Mouse (Mus musculus): ENCODE results near the gene Dlat.

Gene Dlat

GRCm38 (mm10) chr9:50659392-50660217, at the start of gene Dlat:
Gene Dlat (minus strand): TSS chr9:50659780.
- POLR2A ChIA-PET = interaction anchor here in 3 of 4 experiments (0.5 to 4.2 kb wide), 21 partner anchors 9 to 208 kb away, joined by 3 to 20 read pairs (median 4); partner anchors contain the start of genes Fdxacb1 (in 2 of the 3), Sdhd (in 2 of the 3), Timm8b (in 2 of the 3) and 2310030G06Rik (in 1 of the 3)
- CTCF ChIA-PET = interaction anchor here in 1 of 4 experiments (1.2 to 1.3 kb wide), 3 partner anchors 11 to 108 kb away, joined by 3 to 6 read pairs (median 4); partner anchors contain the start of gene Fdxacb1

- ChIA-PET POLR2A (interaction anchor here in 2 of 4 experiments (0.7 to 1.6 kb wide), 6 partner anchors 10 to 1306 kb away, joined by 3 to 7 read pairs (median 3); no protein-coding TSS in a partner anchor), CTCF (interaction anchor here in 3 of 4 experiments (0.6 to 1.5 kb wide), 4 partner anchors 9 to 37 kb away, joined by 3 to 4 read pairs (median 4); partner anchors contain the start of gene 2310030G06Rik (in 1 of the 3))
These were observed 49.5 kb upstream of the Dlat start for GRCm38 (mm10) chr9:50709108-50709507.

- POLR2A ChIA-PET = interaction anchor here in 1 of 4 experiments (0.8 to 1.0 kb wide), 2 partner anchors 23 to 63 kb away, joined by 3 read pairs; partner anchors contain the start of gene Fdxacb1
- CTCF ChIA-PET = interaction anchor here in 2 of 4 experiments (0.5 to 1.4 kb wide), 2 partner anchors 54 to 63 kb away, joined by 3 read pairs; partner anchors contain the start of gene Fdxacb1 (in 1 of the 2)
These were observed 45.3 kb upstream of the Dlat start for GRCm38 (mm10) chr9:50704907-50705306.

- ChIA-PET CTCF (interaction anchor here in 1 of 4 experiments (0.8 to 1.1 kb wide), 2 partner anchors 12 to 38 kb away, joined by 3 read pairs; partner anchors contain the start of gene Dixdc1), POLR2A (interaction anchor here in 2 of 4 experiments (0.7 to 1.6 kb wide), 4 partner anchors 10 to 127 kb away, joined by 3 to 4 read pairs (median 3); no protein-coding TSS in a partner anchor)
These were observed 41.5 kb upstream of the Dlat start for GRCm38 (mm10) chr9:50700921-50701691.

- CTCF ChIA-PET = interaction anchor here (0.6 to 1.6 kb wide), 17 partner anchors 10 to 268 kb away, joined by 3 to 13 read pairs (median 4); partner anchors contain the start of genes 2310030G06Rik (in 1 of the 4), Fdxacb1 (in 1 of the 4), Hspb2 (in 1 of the 4) and Pts (in 1 of the 4)
- POLR2A ChIA-PET = interaction anchor here (0.7 to 2.1 kb wide), 21 partner anchors 9 to 102 kb away, joined by 3 to 15 read pairs (median 3); partner anchors contain the start of genes 2310030G06Rik (in 2 of the 4), Dixdc1 (in 2 of the 4), Cryab (in 1 of the 4) and Fdxacb1 (in 1 of the 4)
These were observed 39.1 kb upstream of the Dlat start for GRCm38 (mm10) chr9:50698418-50699409.

GRCm38 (mm10) chr9:50697706-50698041, 38.1 kb upstream of the Dlat start:
- POLR2A ChIA-PET = interaction anchor here in 3 of 4 experiments (0.7 to 2.1 kb wide), 7 partner anchors 27 to 164 kb away, joined by 3 to 9 read pairs (median 3); partner anchors contain the start of genes 2310030G06Rik (in 1 of the 3) and Dixdc1 (in 1 of the 3)
- CTCF ChIA-PET = interaction anchor here in 1 of 4 experiments (1.1 kb wide), 2 partner anchors 56 to 169 kb away, joined by 3 read pairs; partner anchors contain the start of gene Pts

GRCm38 (mm10) chr9:50696851-50697705, 37.5 kb upstream of the Dlat start:
- CTCF ChIA-PET = no interaction called here
- POLR2A ChIA-PET = interaction anchor here in 3 of 4 experiments (0.7 to 1.4 kb wide), 4 partner anchors 30 to 165 kb away, joined by 3 to 5 read pairs (median 3); no protein-coding TSS in a partner anchor

GRCm38 (mm10) chr9:50695153-50695552, 35.6 kb upstream of the Dlat start:
- ChIA-PET CTCF (no interaction called here), POLR2A (interaction anchor here in 1 of 4 experiments (1.4 kb wide), 1 partner anchor 32 kb away, joined by 5 read pairs; no protein-coding TSS in a partner anchor)

- ChIA-PET POLR2A (interaction anchor here in 3 of 4 experiments (0.6 to 1.6 kb wide), 10 partner anchors 9 to 1164 kb away, joined by 3 to 6 read pairs (median 3); partner anchors contain the start of gene Dixdc1 (in 1 of the 3)), CTCF (interaction anchor here in 3 of 4 experiments (0.6 to 1.4 kb wide), 6 partner anchors 12 to 646 kb away, joined by 3 to 5 read pairs (median 3); partner anchors contain the start of gene Fdxacb1 (in 1 of the 3))
These were observed 34.1 kb upstream of the Dlat start for GRCm38 (mm10) chr9:50693631-50694030.

GRCm38 (mm10) chr9:50692626-50693580, 33.3 kb upstream of the Dlat start:
- CTCF ChIA-PET = interaction anchor here in 3 of 4 experiments (0.6 to 1.4 kb wide), 6 partner anchors 11 to 646 kb away, joined by 3 to 5 read pairs (median 3); partner anchors contain the start of gene Fdxacb1 (in 1 of the 3)
- POLR2A ChIA-PET = interaction anchor here in 3 of 4 experiments (0.6 to 1.6 kb wide), 12 partner anchors 8 to 1164 kb away, joined by 3 to 6 read pairs (median 3); partner anchors contain the start of gene Dixdc1 (in 1 of the 3)

- POLR2A ChIA-PET = no interaction called here
- CTCF ChIA-PET = no interaction called here
These were observed 27.5 kb upstream of the Dlat start for GRCm38 (mm10) chr9:50686866-50687652.

- ChIA-PET CTCF (interaction anchor here in 2 of 4 experiments (1.0 to 1.3 kb wide), 2 partner anchors 11 to 17 kb away, joined by 3 to 6 read pairs; no protein-coding TSS in a partner anchor), POLR2A (interaction anchor here in 3 of 4 experiments (0.5 to 3.3 kb wide), 8 partner anchors 12 to 111 kb away, joined by 3 to 12 read pairs (median 3); partner anchors contain the start of genes Fdxacb1 (in 2 of the 3) and 2310030G06Rik (in 1 of the 3))
These were observed 22.1 kb upstream of the Dlat start for GRCm38 (mm10) chr9:50681727-50682126.

- POLR2A ChIA-PET = interaction anchor here in 1 of 4 experiments (0.7 kb wide), 1 partner anchor 20 kb away, joined by 3 read pairs; no protein-coding TSS in a partner anchor
These were observed 19.8 kb upstream of the Dlat start for GRCm38 (mm10) chr9:50679406-50679805.

More at GRCm38 (mm10) chr9:50679406-50679805, 19.8 kb upstream of the Dlat start:
- CTCF ChIA-PET = no interaction called here
